Mouse (Mus musculus) liver, postnatal 0 days (tissue): ENCODE results near the gene Kif1b.

Source experiments
- CTCF ChIP-seq: sonication (generic); IDR thresholded peaks from 2 replicates; pipeline ENCODE4 v1.5.1; 2016; ENCODE audit warnings: antibody characterized with exemption, low read depth
- EP300 ChIP-seq: IDR thresholded peaks from 2 replicates; pipeline ENCODE4 v1.6.1; 2016; ENCODE audit warnings: antibody characterized with exemption, low read depth, mild to moderate bottlenecking

- TF ChIP-seq CTCF = no peak
- no peak for TF ChIP-seq EP300
Measured at GRCm38 (mm10) chr4:149264895-149265294, 42.6 kb downstream of the Kif1b start.
